9 mouse cellular contexts compared by ENCODE assay signal in the genomic region with DNA sequence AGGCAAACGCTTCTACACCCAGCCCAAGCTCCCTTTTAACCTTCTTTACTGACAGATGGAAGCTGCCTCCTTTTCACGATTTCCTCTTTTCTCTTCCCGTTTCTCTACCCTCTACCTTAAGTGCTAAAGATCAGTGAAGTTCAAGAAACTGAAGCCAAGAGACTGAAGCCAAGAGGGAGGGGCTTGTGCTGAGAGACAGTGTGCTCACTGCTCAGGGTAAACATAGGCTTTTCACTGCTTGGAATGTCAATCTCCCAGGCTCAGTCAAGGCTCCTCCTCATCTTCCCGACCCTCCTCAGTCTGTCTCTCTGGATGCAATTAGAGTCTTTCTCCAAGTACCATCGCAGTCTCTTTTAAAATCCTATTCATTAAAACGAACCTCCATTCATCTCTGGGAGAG. TPM values are rescaled to one million over a fixed set of nuclear protein-coding genes. Genes with fewer than 3 reads are reported as not detected.
DNase-seq lines count a peak whose midpoint lies in the region; ATAC-seq and TF ChIP-seq lines count a peak whose summit lies in the region.
"Had no signal": no experiment of that assay in that cellular context is flagged by ENCODE, and none has a peak within 500 bp of the region (broad histone marks: within the 10 kb centered on the region; RNA-seq: fewer than 3 reads in every experiment).

No protein-coding gene starts in this region.

- H3K27ac ChIP-seq in spleen, adult 2 months (ENCODE audit: insufficient read depth, low read length): no peak overlapping the region
- H3K27ac ChIP-seq in liver, postnatal 0 days (ENCODE audit: low read depth): peak overlapping the region; percentile 12; the same call in 1 of the 2 replicates

- H3K36me3 ChIP-seq in spleen, adult 2 months (ENCODE audit: control insufficient read depth, insufficient read depth, low read length): no peaks in the 10 kb centered on the region
- no peaks in the 10 kb centered on the region for H3K36me3 ChIP-seq in liver, postnatal 0 days (replicated peaks; ENCODE audit: insufficient read depth, low read length)

- 5% methylated on average over 6 of the region's 6 CpGs for WGBS in spleen, adult 2 months
- WGBS in liver, postnatal 0 days (ENCODE audit: insufficient replicate concordance): 4% methylated on average over 6 of the region's 6 CpGs

- peak overlapping the region; percentile 17; the same call in 1 of the 2 replicates for H3K4me3 ChIP-seq in spleen, adult 2 months (ENCODE audit: extremely low read depth, insufficient read depth, insufficient read length)
- H3K4me3 ChIP-seq in liver, postnatal 0 days (ENCODE audit: low read depth, low read length): no peak overlapping the region

- peaks cover 5% of the 10 kb centered on the region; the same call in 1 of the 2 replicates for H3K4me1 ChIP-seq in spleen, adult 2 months (ENCODE audit: control insufficient read depth, insufficient read depth, insufficient read length)
- H3K4me1 ChIP-seq in liver, postnatal 0 days (ENCODE audit: insufficient read depth): peaks cover 3% of the 10 kb centered on the region; the same call in 1 of the 2 replicates

- H3K4me2 ChIP-seq in liver, postnatal 0 days (ENCODE audit: low read depth, low read length): peak overlapping the region; percentile 55

- TF ChIP-seq CTCF in spleen, adult 2 months (IDR thresholded peaks at IDR 0.05; ENCODE audit: extremely low read depth, insufficient read depth, insufficient read length, insufficient replicate concordance): no peak
- TF ChIP-seq CTCF in liver, postnatal 0 days (IDR thresholded peaks at IDR 0.05; ENCODE audit: low read depth): no peak

- TF ChIP-seq POLR2A in spleen, adult 2 months (IDR thresholded peaks at IDR 0.05; ENCODE audit: low read depth, low read length): no peak

- H3K9me3 ChIP-seq in liver, postnatal 0 days (ENCODE audit: low read length): no peaks in the 10 kb centered on the region

- no peaks in the 10 kb centered on the region for H3K27me3 ChIP-seq in spleen, adult 2 months (ENCODE audit: control insufficient read depth, insufficient read depth, low read length)
- no peaks in the 10 kb centered on the region for H3K27me3 ChIP-seq in liver, postnatal 0 days (ENCODE audit: insufficient read depth, low read length)

- H3K9ac ChIP-seq in liver, postnatal 0 days (replicated peaks): no peak overlapping the region; the same call in 1 of the 2 replicates

- ATAC-seq in hematopoietic stem cell, adult 5-6 weeks (replicated peaks in 1 of 2; ENCODE audit: insufficient read depth in 1 of 2, low FRiP score in 2 of 2, low TSS enrichment in 1 of 2, low read depth in 1 of 2, poor library complexity in 2 of 2, severe bottlenecking in 2 of 2): peak; percentile 84 to 94
- ATAC-seq in liver, postnatal 0 days: no peak

- DNase-seq in spleen, adult 2 months (ENCODE audit: low read depth in 1 of 2, low spot score in 2 of 2): no peak
- no peak for DNase-seq in spleen, postnatal 10 days (ENCODE audit: low spot score in 2 of 2)
- DNase-seq in liver, postnatal 0 days: no peak
- no peak for DNase-seq in urinary bladder, adult 18-20 months (ENCODE audit: low spot score in 2 of 2)
- no peak for DNase-seq in thymus, postnatal 36 days
- DNase-seq in cerebellum, adult 11 months: no peak
- DNase-seq in layer of hippocampus, adult 9-11 months: no peak
- DNase-seq: adrenal gland, postnatal 14 days had no signal

- TF ChIP-seq EP300 in liver, postnatal 0 days (IDR thresholded peaks at IDR 0.05; ENCODE audit: low read depth): no peak

RNA-seq across cellular contexts. Expression of a gene that starts 55.6 kb away (rescaled TPM):
- polyA plus RNA-seq in spleen, adult 2 months (2012; rRNA removed): not detected in 2 replicates
- not detected in 2 replicates for total RNA-seq in hematopoietic stem cell, adult 5-6 weeks (2017)
- 4.1 and 5.3 TPM in 2 replicates for polyA plus RNA-seq in liver, postnatal 0 days (2015; fragmentation: Nextera tagmentation; extraction: Ambion mirVana)
